Mouse (Mus musculus) lung, postnatal 0 days (tissue): ENCODE results near the gene Cmah.

Source experiments
- CTCF ChIP-seq: IDR thresholded peaks from 2 replicates; pipeline ENCODE4 v1.5.1; 2016; ENCODE audit warnings: antibody characterized with exemption, mild to moderate bottlenecking
- EP300 ChIP-seq: IDR thresholded peaks from 2 replicates; pipeline ENCODE4 v1.6.1; 2016; ENCODE audit warnings: antibody characterized with exemption, mild to moderate bottlenecking, control low read depth

- no peak for TF ChIP-seq CTCF
- no peak for TF ChIP-seq EP300
Observed at GRCm38 (mm10) chr13:24480824-24481223, 153.6 kb downstream of the Cmah start.
